Mouse (Mus musculus) liver, adult 2 months (tissue): ENCODE data around the gene Thumpd3.

Experiments used
- CTCF ChIP-seq: fragments of 200-500 bp; IDR thresholded peaks from 2 replicates; pipeline ENCODE4 v1.5.1; 2011; ENCODE audit warnings: low read depth, low read length, control low read depth
- POLR2A ChIP-seq: fragments of 200-500 bp; IDR thresholded peaks from 2 replicates; pipeline ENCODE4 v1.6.1; 2011; ENCODE audit warnings: low read length, control low read depth; ENCODE audit not compliant: insufficient read depth; ENCODE audit errors: extremely low read depth

GRCm38 (mm10) chr6:113001719-113002118, 44.3 kb upstream of the Thumpd3 start:
- no peak for TF ChIP-seq CTCF
- TF ChIP-seq POLR2A, result no peak
